Mouse (Mus musculus) G1E (cell line): ENCODE measurements around the gene Uxt.
A peak's percentile ranks its signal among the peaks of the same experiment; 100 is the strongest.

ENCODE experiments used
- CTCF ChIP-seq: IDR thresholded peaks from 2 replicates; pipeline ENCODE4 v1.5.1; 2012; ENCODE audit warnings: low read depth, low read length, inconsistent platforms, mixed read lengths
- POLR2AphosphoS5 ChIP-seq: IDR thresholded peaks from 2 replicates; pipeline ENCODE4 v1.6.1; 2012; ENCODE audit warnings: low read depth, low read length, inconsistent platforms; ENCODE audit not compliant: insufficient replicate concordance

- TF ChIP-seq CTCF (peak; percentile 25; the same call in 1 of the 2 replicates), POLR2AphosphoS5 (no peak)
These were observed 15.8 kb downstream of the Uxt start for GRCm38 (mm10) chrX:20946055-20946454.
